Mouse (Mus musculus) intestine, embryonic 16.5 days (tissue): ENCODE measurements around the gene Zdhhc6. TPM values are rescaled to one million over a fixed set of nuclear protein-coding genes. Genes with fewer than 3 reads are reported as not detected.

Source experiments
- ATAC-seq: fragments of 200-750 bp; cut with Nextera tagmentation; 2 replicates; pipeline ENCODE4 v1.8.0; 2017; ENCODE audit warnings: moderate TSS enrichment, moderate library complexity
- H3K27ac ChIP-seq: fragments of 300-500 bp; sonication (generic); 2 replicates; pipeline ENCODE4 v1.5.1; 2014; ENCODE audit warnings: mild to moderate bottlenecking, low read length
- H3K27me3 ChIP-seq: fragments of 300-500 bp; sonication (generic); replicated peaks from 2 replicates; pipeline ENCODE4 v1.6.1; 2014; ENCODE audit warnings: low read length, control low read depth, mixed read lengths; ENCODE audit not compliant: control insufficient read depth, insufficient read depth
- H3K36me3 ChIP-seq: fragments of 300-500 bp; sonication (generic); 2 replicates; pipeline ENCODE4 v1.6.1; 2014; ENCODE audit warnings: low read length, control low read depth; ENCODE audit not compliant: control insufficient read depth, insufficient read depth
- H3K4me1 ChIP-seq: fragments of 300-500 bp; sonication (generic); 2 replicates; pipeline ENCODE4 v1.6.1; 2014; ENCODE audit warnings: low read length, control low read depth, mixed read lengths; ENCODE audit not compliant: control insufficient read depth, insufficient read depth
- H3K4me2 ChIP-seq: fragments of 300-500 bp; sonication (generic); 2 replicates; pipeline ENCODE4 v1.6.1; 2014; ENCODE audit warnings: low read depth, low read length, control low read depth
- H3K4me3 ChIP-seq: fragments of 300-500 bp; sonication (generic); 2 replicates; pipeline ENCODE4 v1.5.1; 2014; ENCODE audit warnings: mild to moderate bottlenecking, low read length
- H3K9ac ChIP-seq: fragments of 300-500 bp; sonication (generic); 2 replicates; pipeline ENCODE4 v1.6.1; 2014; ENCODE audit warnings: low read depth, low read length
- H3K9me3 ChIP-seq: fragments of 300-500 bp; sonication (generic); 2 replicates; pipeline ENCODE4 v1.6.1; 2016; ENCODE audit warnings: low read length, control low read depth; ENCODE audit not compliant: control insufficient read depth
- WGBS: fragments of 180-500 bp; shearing (Covaris S2); extraction: QIAGEN DNeasy Blood & Tissue Kit; methylation state at CpG from one replicate; pipeline ENCODE4 v1.1.7; 2014; 5-methylcytosine and 5-hydroxymethylcytosine counted together
- polyA plus RNA-seq: library from polyadenylated mRNA; unstranded; fragments of >200 nt; fragmentation: Nextera tagmentation; extraction: Ambion mirVana; gene quantifications from 2 replicates; pipeline ENCODE4 v1.2.1, GENCODE M21; 2015

The Zdhhc6 gene
- polyA plus RNA-seq, 1 experiment from 2014 or later: 101 TPM

DNA sequence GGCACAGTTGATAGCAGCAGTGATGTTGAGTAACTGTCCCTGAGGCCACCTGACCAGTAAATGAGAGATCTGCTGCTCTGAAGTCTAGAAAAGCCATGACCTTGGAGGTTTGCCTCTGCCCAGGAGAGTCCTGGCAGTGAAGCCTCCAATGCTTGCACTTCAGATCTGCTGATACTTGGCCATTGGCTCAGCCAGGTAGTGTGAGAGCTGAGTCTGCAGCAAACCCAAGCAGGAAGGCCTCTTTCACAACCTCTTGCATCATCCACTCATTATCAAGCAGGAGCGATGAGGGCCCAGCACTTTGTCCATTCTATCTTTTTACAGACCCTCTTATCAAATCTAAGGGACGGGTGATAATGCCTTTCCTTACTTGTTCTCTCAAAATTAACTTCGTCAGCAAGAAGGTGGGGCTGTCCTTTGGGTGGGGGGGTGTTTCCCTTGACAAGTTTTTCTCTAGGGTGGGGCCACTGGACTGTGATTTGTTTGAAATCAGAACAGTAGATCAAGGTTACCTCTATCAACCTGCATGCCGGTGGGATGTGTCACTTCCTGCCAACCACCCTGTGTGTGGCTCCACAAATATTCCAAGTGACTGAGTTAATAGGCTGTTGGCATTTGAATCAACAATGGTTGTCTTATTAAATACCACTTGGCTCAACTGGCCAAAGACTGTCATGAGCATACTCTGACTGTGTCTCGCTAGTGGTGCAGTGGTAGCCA lies 58.0 kb downstream of the Zdhhc6 start:
- Histone ChIP-seq H3K36me3 (0 out of 2 replicates have a peak, but pooled peaks cover 4% of the 10 kb centered on the region), H3K9me3 (no peaks in the 10 kb centered on the region), H3K4me2 (peak overlapping the region; percentile 26), H3K27ac (peak overlapping the region; percentile 83), H3K4me1 (peaks cover 13% of the 10 kb centered on the region; the same call in 1 of the 2 replicates), H3K27me3 (no peaks in the 10 kb centered on the region), H3K9ac (no peak overlapping the region), H3K4me3 (no peak overlapping the region)
- ATAC-seq: peak; percentile 87
- 62% methylated on average over 5 of the region's 5 CpGs for WGBS

DNA sequence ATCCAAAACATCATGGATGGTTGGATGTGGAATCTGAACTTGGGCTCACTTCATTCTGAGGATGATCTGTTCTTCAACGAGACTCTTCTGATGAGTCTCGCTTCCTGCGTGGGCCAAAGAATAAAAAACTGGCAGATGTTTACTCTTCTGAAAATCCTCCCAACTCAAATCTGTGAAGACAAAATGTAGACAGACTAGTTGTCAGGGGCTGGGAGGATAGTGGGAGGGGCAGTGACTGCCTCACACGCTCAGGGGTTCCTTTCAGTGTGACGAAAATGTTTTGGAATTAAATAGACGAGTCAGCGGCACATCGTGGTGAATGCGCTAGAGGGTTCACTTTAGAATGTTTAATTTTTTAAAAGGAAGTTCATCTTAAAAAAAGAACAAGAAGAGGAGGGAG lies 59.7 kb downstream of the Zdhhc6 start:
- H3K4me1 ChIP-seq: peaks cover 13% of the 10 kb centered on the region; the same call in 1 of the 2 replicates
- peak overlapping the region; percentile 6; the same call in 1 of the 2 replicates for H3K4me3 ChIP-seq
- no peak for ATAC-seq
- no peaks in the 10 kb centered on the region for H3K36me3 ChIP-seq
- 0 out of 2 replicates have a peak overlapping the region, but pooled peaks have one; percentile 24 for H3K4me2 ChIP-seq
- H3K9me3 ChIP-seq: no peaks in the 10 kb centered on the region
- 70% methylated on average over 9 of the region's 9 CpGs for WGBS
- H3K27me3 ChIP-seq: no peaks in the 10 kb centered on the region
- peak overlapping the region; percentile 46 for H3K9ac ChIP-seq
- H3K27ac ChIP-seq: peak overlapping the region; percentile 83

DNA sequence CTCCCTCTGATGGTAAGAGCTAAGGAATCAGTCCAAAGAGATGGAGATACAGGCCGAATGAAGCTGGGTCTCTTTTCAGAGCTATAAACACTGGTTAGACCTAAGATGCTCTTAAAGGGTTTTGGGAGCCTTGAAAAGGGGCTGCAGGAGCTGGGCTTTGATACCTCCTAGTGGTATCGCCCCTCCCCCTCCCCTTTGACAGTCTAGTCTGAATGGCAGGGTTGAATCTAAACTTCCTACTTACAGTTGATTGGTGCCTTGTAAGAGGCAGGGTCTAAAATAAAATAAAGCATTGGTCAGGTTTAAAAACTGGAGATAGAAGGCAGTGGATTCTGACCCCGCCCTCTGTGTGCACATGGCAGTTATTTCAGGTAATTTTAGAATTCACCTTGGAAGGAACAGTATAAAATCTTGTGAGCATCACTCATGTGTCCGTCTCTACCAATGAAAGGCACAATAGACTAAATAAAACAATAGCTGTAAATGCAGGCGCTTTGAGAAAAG lies 61.3 kb downstream of the Zdhhc6 start:
- Histone ChIP-seq H3K9ac (peak overlapping the region; percentile 92), H3K4me2 (peak overlapping the region; percentile 85), H3K9me3 (no peaks in the 10 kb centered on the region), H3K4me1 (peaks cover 4% of the 10 kb centered on the region; the same call in 1 of the 2 replicates), H3K36me3 (no peaks in the 10 kb centered on the region), H3K4me3 (peak overlapping the region; percentile 78), H3K27ac (peak overlapping the region; percentile 97), H3K27me3 (no peaks in the 10 kb centered on the region)
- 11% methylated on average over 5 of the region's 5 CpGs for WGBS
- peak; percentile 32; the same call in 1 of the 2 replicates for ATAC-seq

DNA sequence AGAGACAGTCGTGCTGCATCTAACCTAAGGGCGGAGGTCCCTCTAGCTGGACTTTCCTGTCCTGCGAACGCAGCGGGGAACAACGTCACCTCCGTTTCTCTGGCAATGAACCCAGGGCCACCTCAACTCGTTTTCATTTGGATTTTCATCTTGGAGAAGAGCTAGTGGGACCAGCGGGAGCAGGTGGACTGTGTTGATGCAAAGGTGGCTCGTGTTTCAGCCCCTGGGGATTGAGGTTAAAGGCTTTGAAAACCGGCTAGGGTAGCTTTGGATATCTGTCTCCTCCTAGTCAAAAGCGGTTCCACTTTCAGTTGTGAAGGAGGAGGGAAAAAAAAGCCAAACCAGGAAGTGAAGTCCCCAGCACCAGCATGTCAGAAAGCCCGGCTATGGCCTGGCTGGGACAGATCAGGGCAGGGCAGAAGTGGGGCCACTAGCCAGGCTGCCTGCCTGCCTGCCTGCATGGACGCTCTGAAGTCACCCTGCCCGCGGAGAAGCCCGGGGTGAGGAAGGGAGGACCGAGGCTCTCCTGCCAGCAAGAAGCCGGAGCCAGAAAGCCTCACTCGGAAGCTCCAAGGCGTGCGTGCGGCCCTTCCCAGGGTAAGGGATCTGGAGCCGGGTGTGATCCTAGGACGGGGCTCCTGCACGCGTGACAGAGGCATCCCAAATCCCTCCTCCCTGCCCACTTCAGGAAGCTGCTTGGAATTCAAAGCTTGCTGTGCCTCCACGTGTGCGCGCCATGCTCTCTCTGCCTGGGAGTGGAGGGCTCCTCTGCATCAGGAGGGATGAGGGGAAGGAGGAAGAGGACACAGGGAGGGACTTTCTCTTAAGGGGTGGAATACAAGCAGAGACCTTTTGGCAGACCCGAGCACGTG lies 62.0 kb downstream of the Zdhhc6 start:
- peak overlapping the region; percentile 97 for H3K27ac ChIP-seq
- peaks cover 3% of the 10 kb centered on the region; the same call in 1 of the 2 replicates for H3K4me1 ChIP-seq
- peak overlapping the region; percentile 92 for H3K9ac ChIP-seq
- under 1% methylated on average over 32 of the region's 32 CpGs for WGBS
- H3K4me3 ChIP-seq: peak overlapping the region; percentile 78
- peak overlapping the region; percentile 85 for H3K4me2 ChIP-seq
- H3K9me3 ChIP-seq: no peaks in the 10 kb centered on the region
- H3K27me3 ChIP-seq: no peaks in the 10 kb centered on the region
- no peaks in the 10 kb centered on the region for H3K36me3 ChIP-seq
- ATAC-seq: peak; percentile 52

DNA sequence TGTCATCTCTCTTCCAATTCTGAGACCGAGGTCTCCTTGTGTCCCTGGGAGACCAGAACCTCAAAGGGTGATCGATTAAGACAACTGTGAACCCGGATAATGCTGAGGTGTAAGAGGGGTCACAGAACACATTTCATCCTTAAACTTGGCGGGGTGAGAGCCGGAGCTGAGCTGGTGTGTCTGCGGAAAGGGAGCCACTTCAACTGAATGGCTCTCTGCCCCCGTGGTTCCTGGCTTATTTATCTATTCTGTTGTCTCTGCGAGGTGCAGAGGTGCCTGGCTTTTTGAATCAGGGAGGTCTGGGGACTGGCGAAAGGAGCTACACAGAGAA lies 62.6 kb downstream of the Zdhhc6 start:
- peak overlapping the region; percentile 85 for H3K4me2 ChIP-seq
- H3K9me3 ChIP-seq: no peaks in the 10 kb centered on the region
- H3K9ac ChIP-seq: peak overlapping the region; percentile 92
- ATAC-seq: peak; percentile 0; the same call in 1 of the 2 replicates
- no peaks in the 10 kb centered on the region; the same call in 1 of the 2 replicates for H3K4me1 ChIP-seq
- 2% methylated on average over 9 of the region's 9 CpGs for WGBS
- no peaks in the 10 kb centered on the region for H3K27me3 ChIP-seq
- no peaks in the 10 kb centered on the region for H3K36me3 ChIP-seq
- peak overlapping the region; percentile 97 for H3K27ac ChIP-seq
- peak overlapping the region; percentile 78 for H3K4me3 ChIP-seq

DNA sequence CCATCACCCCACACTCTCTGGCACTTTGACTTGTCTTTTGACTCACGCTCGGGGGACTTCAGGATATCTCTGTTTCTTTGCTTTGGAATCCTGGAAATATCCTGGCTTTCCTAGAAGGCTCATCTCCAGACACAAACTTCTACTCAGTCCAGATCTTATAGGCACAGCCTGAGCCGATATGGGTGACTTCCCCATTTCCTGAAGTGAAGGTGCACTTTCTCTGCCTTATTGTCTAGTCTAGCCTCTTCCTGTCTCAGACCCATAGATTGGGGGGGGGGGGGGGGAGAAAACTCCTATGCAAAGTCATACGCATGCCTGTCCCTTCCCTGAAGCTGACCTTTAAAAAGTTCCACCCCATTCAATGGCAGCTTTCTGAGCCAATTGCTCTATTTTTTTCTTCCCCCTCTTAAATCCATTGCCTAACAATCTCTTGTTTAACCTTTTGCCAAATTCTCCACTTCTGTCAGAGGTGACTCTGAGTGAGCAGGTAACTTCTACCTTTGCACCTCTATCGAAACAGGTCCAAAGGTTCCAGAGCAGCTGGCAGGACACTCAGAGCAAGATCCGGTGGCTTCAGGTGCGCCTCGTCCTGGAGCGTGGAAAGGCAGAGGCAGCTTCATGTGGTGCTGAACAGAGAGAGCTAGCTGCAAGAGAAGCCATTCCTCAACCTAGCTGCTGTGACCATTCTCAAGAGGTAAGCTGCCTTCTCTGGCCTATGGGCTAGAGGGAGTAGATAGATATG lies 64.3 kb downstream of the Zdhhc6 start, which contains the start of gene Acsl5:
Gene Acsl5, plus strand, starts transcription at position 556 of the 742 bp plus-strand sequence.
- Histone ChIP-seq H3K9me3 (no peaks in the 10 kb centered on the region), H3K36me3 (no peaks in the 10 kb centered on the region), H3K4me1 (no peaks in the 10 kb centered on the region; the same call in 1 of the 2 replicates), H3K4me2 (peak within 1 kb of the TSS; percentile 85), H3K9ac (no peak within 1 kb of the TSS; the same call in 1 of the 2 replicates), H3K27me3 (no peaks in the 10 kb centered on the region), H3K27ac (peak within 1 kb of the TSS; percentile 75), H3K4me3 (peak within 1 kb of the TSS; percentile 30)
- WGBS: 84% methylated on average over 9 of the region's 9 CpGs
- ATAC-seq: no peak

DNA sequence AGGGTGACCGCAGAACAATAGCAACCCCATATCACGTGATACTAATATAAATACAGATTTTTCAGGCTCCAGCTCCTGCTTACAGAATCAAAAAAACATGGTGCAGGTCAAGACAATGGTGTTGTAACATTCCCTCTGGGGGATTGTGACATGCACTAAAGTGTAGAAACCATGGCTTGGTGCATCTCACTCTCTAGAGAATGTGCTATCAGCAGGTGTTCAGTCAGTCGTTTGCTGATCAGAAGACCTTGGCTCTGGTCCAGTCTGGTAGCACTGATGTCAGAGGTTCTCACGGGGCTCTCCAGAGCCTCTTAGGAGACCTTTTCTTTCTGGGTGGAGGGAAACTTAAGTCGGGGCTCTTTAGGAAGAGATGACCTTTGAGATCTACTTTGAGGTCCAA lies 65.4 kb downstream of the Zdhhc6 start:
- H3K9ac ChIP-seq: no peak overlapping the region
- no peak for ATAC-seq
- WGBS: 74% methylated on average over 5 of the region's 5 CpGs
- H3K4me3 ChIP-seq: no peak overlapping the region
- no peaks in the 10 kb centered on the region for H3K27me3 ChIP-seq
- H3K4me2 ChIP-seq: no peak overlapping the region
- H3K36me3 ChIP-seq: no peaks in the 10 kb centered on the region
- H3K9me3 ChIP-seq: no peaks in the 10 kb centered on the region
- H3K4me1 ChIP-seq: peaks cover under 1% of the 10 kb centered on the region; the same call in 1 of the 2 replicates
- no peak overlapping the region for H3K27ac ChIP-seq

DNA sequence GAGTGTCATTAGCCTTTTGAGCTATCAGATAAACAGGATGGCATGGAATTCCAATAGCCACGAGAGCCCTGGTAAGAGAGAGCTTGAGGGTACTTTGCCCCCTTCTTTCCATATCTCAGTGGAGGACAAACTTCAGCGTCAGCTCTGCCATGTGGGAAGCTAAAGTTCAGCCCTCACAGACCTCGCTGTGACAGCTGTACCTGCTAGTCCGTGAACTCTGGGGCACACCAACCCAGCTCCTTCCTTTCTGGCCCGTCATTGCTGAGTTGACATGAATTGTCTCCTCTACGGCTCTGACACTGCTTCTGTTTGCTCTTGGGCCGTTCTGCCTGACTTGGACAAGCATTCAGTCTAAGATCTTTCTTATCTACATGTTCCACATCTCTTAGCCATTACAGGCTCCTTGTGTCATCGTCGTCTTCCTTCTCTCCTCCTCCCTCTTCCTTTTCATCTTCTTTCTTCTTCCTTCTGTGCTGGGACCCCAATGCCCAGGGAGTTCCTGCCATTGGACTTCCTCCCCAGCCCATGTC lies 67.8 kb downstream of the Zdhhc6 start:
- H3K4me2 ChIP-seq: 0 out of 2 replicates have a peak overlapping the region, but pooled peaks have one; percentile 18
- H3K4me3 ChIP-seq: no peak overlapping the region
- H3K36me3 ChIP-seq: no peaks in the 10 kb centered on the region
- no peaks in the 10 kb centered on the region for H3K27me3 ChIP-seq
- WGBS: 49% methylated on average over 9 of the region's 9 CpGs
- no peaks in the 10 kb centered on the region for H3K9me3 ChIP-seq
- peak; percentile 85 for ATAC-seq
- 0 out of 2 replicates have a peak overlapping the region, but pooled peaks have one; percentile 13 for H3K9ac ChIP-seq
- peaks cover 8% of the 10 kb centered on the region for H3K4me1 ChIP-seq
- H3K27ac ChIP-seq: peak overlapping the region; percentile 53
